Mouse (Mus musculus) CD4-positive, CD25-positive, alpha-beta regulatory T cell, adult 4 months (primary cell): ENCODE measurements around the gene Mcf2. TPM values are rescaled to one million over a fixed set of nuclear protein-coding genes. Genes with fewer than 3 reads are reported as not detected.

Experiments used
- ATAC-seq: one replicate; pipeline ENCODE4 v1.8.0; 2017
- polyA plus RNA-seq, 2 experiments: library from polyadenylated mRNA; unstranded; fragments of 100-300 nt; shearing (Covaris generic); gene quantifications; one replicate each; pipeline ENCODE4 v1.2.1; 2017

Gene Mcf2
- polyA plus RNA-seq = not detected

DNA sequence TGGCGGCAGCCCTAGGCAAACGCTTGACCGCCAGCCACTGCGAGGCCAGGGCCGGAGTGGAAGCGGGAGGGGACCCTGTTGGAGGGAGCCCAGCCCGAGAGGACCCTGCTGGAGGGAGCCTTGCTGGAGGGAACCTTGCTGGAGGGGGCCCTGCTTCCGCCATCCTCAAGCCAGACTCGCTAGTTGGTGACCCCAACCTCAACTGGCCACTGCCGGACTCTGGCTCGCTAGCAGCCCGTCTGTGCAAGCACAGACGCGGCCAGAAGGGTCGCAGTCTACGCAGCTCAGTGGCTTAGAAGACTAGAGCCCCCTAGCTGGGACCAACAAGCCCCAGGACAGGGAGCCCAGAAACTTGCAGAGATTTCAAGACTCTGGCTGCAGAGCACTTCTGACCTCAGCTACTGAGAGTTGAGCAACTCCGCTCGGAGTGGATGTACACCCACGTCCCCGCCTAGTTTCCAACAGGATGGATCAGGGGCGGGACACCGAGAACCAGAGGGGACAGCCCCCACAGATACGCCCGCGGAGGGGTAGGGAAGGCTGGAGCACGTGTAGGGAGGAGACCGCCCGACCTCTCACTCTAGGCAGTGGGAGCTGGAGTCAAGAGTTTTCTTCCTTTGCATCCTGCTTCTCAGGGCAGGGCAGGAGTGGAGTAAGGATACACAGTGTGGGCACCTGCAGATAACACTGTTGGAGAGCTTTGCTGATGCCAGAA is at the start of gene Mcf2:
Gene Mcf2 (minus strand): TSS at position 346 of the 715 bp plus-strand sequence.
- ATAC-seq = no peak

- no peak for ATAC-seq
Measured at GRCm38 (mm10) chrX:60187726-60188125, 8.8 kb upstream of the Mcf2 start.

DNA sequence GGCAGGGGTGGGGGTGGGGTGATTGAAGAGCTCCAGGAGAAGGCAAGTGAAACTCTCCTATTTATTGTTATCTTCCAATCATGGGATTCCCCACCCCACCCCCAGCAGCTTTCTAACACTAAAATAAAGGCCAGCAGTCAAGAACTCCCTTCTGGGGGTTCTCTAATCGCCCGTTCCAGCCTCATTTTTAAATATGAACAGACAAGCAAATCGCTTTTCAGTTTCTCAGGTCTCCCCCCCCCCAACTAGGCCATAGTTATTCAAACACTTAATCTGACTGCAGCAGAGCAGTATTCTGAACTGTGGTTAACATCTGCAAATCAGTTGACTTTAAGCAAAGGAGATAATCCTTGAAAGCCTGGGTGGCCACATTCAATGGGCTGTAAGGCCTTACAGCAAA is 3.7 kb upstream of the Mcf2 start:
- no peak for ATAC-seq

- ATAC-seq = no peak
Measured at GRCm38 (mm10) chrX:60178025-60178743, 705 bp downstream of the Mcf2 start.

GRCm38 (mm10) chrX:60170106-60170505 is 8.8 kb downstream of the Mcf2 start:
- no peak for ATAC-seq

- no peak for ATAC-seq
Measured at GRCm38 (mm10) chrX:60169511-60169910, 9.4 kb downstream of the Mcf2 start.

GRCm38 (mm10) chrX:60168796-60169195 is 10.1 kb downstream of the Mcf2 start:
- no peak for ATAC-seq

DNA sequence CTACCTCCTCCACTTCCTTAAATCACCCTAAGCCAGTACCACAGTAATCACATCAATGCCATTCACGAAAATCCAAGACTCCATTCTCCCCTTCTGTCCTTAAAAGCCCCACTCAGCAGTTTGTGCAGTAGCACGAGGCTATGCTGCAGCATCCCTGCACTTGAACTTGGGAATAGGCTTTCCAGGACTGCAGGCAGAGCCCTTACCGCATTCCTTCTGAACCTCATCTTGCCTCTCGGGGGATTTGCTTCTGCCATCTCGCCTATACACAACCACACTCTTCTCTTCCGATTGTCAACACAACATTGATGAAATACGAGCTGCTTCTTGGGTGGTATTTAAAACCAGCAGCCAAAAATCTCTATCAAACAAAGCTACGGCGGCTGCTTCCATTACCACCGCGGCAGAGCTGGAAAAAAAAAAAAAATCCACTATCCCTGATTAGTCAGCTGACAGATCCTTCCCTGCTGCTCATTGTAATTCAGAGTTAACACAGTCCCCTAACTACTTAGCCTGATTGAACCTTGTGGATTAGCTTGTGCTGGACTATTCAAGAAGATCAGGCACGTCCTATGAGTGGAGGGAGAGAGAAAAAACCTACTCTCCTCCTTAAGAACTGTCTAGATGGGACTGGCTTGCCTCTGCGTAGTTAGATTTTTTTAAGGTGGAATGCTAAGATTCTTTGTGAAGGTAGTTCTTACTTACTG is 31.5 kb downstream of the Mcf2 start:
- ATAC-seq = no peak

DNA sequence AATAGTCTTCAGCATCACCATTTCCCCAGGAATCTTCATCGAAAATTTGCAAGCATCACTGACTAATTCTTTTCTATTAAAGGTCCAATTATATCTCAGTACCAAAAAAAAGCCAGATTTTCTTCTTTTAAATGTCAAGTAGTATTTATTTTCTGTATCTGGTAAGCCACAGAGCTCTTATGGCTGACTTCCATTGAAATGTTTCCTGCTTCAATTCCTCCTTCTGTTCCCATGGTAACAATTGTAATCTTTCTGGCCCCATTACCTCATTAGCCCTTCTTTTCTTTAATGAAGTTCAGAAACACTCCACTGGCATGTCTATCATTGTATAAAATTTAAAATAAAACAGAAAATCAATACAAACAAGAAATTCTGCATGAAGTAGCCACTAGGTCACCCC is 103.5 kb downstream of the Mcf2 start:
- ATAC-seq = no peak

DNA sequence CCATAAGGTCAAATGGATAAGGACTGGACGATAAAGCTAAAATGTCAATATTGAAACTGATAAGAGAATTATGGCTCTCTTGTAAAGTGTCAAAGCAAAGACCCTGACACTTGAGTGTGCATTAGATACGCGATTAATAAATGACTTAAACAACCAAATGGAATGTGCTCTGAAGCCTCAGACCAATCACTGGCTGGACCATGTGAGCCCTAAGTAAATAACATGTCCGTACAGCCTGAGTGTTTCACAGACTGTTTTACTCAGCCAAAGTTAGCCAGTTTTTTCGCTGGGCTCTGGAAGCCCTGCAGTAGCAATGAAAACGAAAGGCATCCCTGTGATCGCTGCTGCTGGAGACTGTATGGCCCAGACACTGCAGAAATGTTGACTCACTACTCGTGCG is 123.7 kb downstream of the Mcf2 start:
- no peak for ATAC-seq

DNA sequence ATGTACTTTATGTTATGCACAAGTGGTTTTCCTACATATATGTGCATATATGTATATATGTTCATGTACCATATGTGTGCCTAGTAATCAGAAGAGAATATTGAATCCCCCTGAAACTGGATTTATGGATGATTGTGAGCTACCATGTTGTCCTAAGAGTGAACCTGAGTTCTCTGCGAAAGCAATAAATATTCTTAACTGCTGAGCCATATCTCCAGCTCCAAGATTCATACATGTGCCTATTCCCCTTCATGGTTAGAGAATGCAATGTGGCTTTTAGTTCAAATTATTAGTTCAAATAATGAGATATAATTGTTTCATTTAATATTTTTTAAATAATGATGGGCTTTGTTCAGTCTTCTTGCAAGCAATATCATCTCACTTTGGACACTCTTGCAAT is 124.1 kb downstream of the Mcf2 start:
- no peak for ATAC-seq

GRCm38 (mm10) chrX:60026654-60027053 is 152.2 kb downstream of the Mcf2 start:
- ATAC-seq = no peak

- ATAC-seq = no peak
Measured at GRCm38 (mm10) chrX:60021595-60021994, 157.3 kb downstream of the Mcf2 start.

GRCm38 (mm10) chrX:60021007-60021406 is 157.9 kb downstream of the Mcf2 start:
- no peak for ATAC-seq

GRCm38 (mm10) chrX:60014588-60014987 is 164.3 kb downstream of the Mcf2 start:
- no peak for ATAC-seq

DNA sequence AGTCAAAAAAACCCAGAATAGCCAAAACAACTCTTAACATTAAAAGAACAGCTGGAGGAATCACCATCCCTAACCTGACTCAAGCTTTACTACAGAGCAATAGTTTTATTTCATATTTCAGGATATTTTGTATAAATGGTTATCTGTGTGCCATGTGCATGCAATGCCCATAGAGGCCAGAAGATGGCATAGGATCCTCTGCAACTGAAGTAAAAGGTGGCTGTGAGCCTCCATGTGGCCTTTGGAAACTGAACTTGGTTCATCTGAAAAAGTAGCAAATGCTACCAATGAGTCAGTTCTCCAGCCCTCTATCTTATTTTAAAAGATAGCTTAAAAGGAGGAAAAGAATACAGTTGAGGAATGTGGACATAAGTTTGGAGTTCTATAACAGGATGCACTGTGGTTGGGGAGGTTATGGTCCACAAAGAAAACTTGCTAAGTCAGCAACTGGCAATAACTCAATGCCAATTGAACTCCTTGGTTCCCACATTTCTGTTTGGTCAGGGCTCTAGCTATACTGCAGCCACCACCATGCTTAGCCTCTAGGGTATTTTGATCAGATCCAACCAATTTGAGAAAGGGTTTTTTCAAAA is 165.7 kb downstream of the Mcf2 start:
- ATAC-seq = peak; percentile 47

Other genes with a start within 250 kb of the Mcf2 start
- not detected for gene F9, start 179.6 kb downstream of the Mcf2 start, polyA plus RNA-seq